Mouse (Mus musculus) B cell, adult (primary cell): ENCODE measurements around the gene Sass6. TPM values are rescaled to one million over a fixed set of nuclear protein-coding genes. Genes with fewer than 3 reads are reported as not detected.

ENCODE experiments used
- total RNA-seq: library from RNA; stranded (reverse); gene quantifications from 4 replicates; pipeline ENCODE4 v1.2.4, GENCODE M21; 2023; ENCODE audit not compliant: inconsistent age

The Sass6 gene
- 10.6 to 12.6 TPM (median 10.9 TPM) in 4 replicates for total RNA-seq

GRCm38 (mm10) chr3:116594728-116595602 lies at the start of gene Sass6:
Gene Sass6 (plus strand): TSS chr3:116594982.

DNA sequence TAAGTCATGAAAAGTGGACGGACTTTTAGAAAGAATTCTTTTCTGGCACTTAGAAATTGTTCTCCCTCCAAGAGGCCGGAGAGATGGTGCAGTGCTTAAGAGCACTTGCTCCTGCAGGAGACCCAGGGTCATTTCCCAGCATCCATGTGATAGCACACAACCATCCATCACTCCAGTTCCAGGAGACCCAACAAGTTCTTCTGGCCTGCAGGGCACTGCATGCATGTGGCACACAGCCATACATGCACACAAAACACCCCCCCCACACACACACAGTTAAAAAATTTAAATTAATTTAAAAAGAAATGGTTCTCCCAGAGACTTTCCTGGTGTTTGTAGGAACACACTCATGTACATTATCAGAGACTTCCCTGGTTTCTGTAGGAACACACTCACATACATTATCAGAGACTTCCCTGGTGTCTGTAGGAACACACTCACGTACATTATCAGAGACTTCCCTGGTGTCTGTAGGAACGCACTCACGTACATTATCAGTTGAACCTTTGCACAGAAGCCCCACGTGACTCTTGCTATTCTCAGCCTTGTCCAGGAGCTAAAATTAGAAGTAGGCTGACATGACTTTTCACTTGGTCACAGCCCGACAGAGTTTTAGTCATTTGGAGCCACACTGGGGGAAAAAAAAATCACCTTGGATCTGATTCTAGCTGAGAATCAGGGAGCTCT lies 32.2 kb upstream of the Sass6 start, which contains the start of gene Lrrc39:
Lrrc39 (plus strand) TSS at position 566 of the 687 bp plus-strand sequence.

DNA sequence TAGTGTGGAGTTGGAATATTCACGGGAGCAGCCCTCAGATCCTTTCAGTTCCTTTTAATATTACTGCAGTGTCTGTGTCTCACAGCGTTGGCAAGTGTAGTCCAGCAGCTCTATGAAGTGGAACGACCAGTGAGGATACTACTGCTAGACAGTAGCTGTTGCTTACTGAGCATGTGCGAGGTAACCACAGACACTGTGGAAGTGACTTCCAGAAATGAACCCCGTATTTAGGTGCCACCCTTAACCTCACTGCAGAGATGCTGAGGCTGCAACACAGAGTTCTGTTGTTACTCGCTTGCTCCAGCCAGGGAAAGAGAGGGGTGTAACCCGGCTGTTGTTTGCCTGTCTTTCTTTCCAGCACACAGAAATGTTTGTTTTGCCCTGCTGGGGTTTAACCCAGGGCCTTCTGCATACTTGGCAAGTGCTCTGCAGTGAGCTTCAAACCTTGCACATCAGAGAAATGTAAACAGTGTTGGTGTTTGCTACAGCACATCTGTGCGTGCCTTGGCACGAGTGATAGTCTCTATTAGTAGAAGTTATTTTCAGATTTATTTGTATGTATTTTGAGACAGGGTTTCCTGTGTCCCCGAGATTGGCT lies 19.6 kb downstream of the Sass6 start, which contains the start of gene Trmt13:
Trmt13 (minus strand) TSS at position 293 of the 598 bp plus-strand sequence.

GRCm38 (mm10) chr3:116662463-116662863 lies 67.7 kb downstream of the Sass6 start, which contains the start of gene Mfsd14a:
Gene Mfsd14a (minus strand): TSS chr3:116662677.

Other genes starting within 250 kb of the Sass6 start
- 28.8 to 43.3 TPM (median 31.2 TPM) in 4 replicates for gene Cdc14a, start 170.9 kb upstream of the Sass6 start, total RNA-seq
- 28.7 to 31.7 TPM (median 30.7 TPM) in 4 replicates for gene Rtca, start 86.8 kb upstream of the Sass6 start, total RNA-seq
- gene Dbt, start 81.9 kb upstream of the Sass6 start, total RNA-seq, result 11.4 to 18.3 TPM (median 12.9 TPM) in 4 replicates
- not detected in 4 replicates for gene Lrrc39, start 32.0 kb upstream of the Sass6 start, total RNA-seq
- gene Trmt13, start 19.6 kb downstream of the Sass6 start, total RNA-seq, result 34.9 to 40.1 TPM (median 36.7 TPM) in 4 replicates
- gene Mfsd14a, start 67.7 kb downstream of the Sass6 start, total RNA-seq, result 66.9 to 85.1 TPM (median 74.6 TPM) in 4 replicates
- not detected in 4 replicates for gene Gm43191, start 86.3 kb downstream of the Sass6 start, total RNA-seq
- gene Slc35a3, start 117.8 kb downstream of the Sass6 start, total RNA-seq, result 19.8 to 27.2 TPM (median 25.8 TPM) in 4 replicates
- gene Agl, start 213.2 kb downstream of the Sass6 start, total RNA-seq, result 10.4 to 15.4 TPM (median 13.2 TPM) in 4 replicates